Mouse (Mus musculus) liver, embryonic 13.5 days (tissue): ENCODE results near the gene Mgrn1. TPM values are rescaled to one million over a fixed set of nuclear protein-coding genes. Genes with fewer than 3 reads are reported as not detected.

ENCODE experiments used
- polyA plus RNA-seq: library from polyadenylated mRNA; unstranded; fragments of >200 nt; fragmentation: Nextera tagmentation; extraction: Ambion mirVana; gene quantifications from 2 replicates; pipeline ENCODE4 v1.2.1, GENCODE M21; 2015

The Mgrn1 gene
- polyA plus RNA-seq, 1 experiment from 2014 or later, result 22.6 TPM

Other genes starting within 250 kb of the Mgrn1 start
- gene Vasn, start 246.3 kb upstream of the Mgrn1 start, polyA plus RNA-seq, result 2.9 TPM in 2 replicates
- gene Dnaja3, start 246.3 kb upstream of the Mgrn1 start, polyA plus RNA-seq, result 51.8 and 62.5 TPM in 2 replicates
- gene Coro7, start 206.5 kb upstream of the Mgrn1 start, polyA plus RNA-seq, result 7.0 and 9.9 TPM in 2 replicates
- 48.0 and 48.2 TPM in 2 replicates for gene Nmral1, start 166.9 kb upstream of the Mgrn1 start, polyA plus RNA-seq
- 38.9 and 40.1 TPM in 2 replicates for gene Hmox2, start 159.9 kb upstream of the Mgrn1 start, polyA plus RNA-seq
- gene Cdip1, start 96.0 kb upstream of the Mgrn1 start, polyA plus RNA-seq, result 16.7 and 17.9 TPM in 2 replicates
- not detected in 2 replicates for gene 4930562C15Rik, start 50.8 kb upstream of the Mgrn1 start, polyA plus RNA-seq
- 12.3 and 13.3 TPM in 2 replicates for gene Ubald1, start 5.9 kb upstream of the Mgrn1 start, polyA plus RNA-seq
- gene Nudt16l1, start 52.5 kb downstream of the Mgrn1 start, polyA plus RNA-seq, result 53.6 and 55.1 TPM in 2 replicates
- gene Anks3, start 78.0 kb downstream of the Mgrn1 start, polyA plus RNA-seq, result 12.1 and 13.9 TPM in 2 replicates
- not detected in 2 replicates for gene Sept12, start 111.6 kb downstream of the Mgrn1 start, polyA plus RNA-seq
- 4.6 and 6.3 TPM in 2 replicates for gene Smim22, start 121.0 kb downstream of the Mgrn1 start, polyA plus RNA-seq
- 42.6 and 45.7 TPM in 2 replicates for gene Rogdi, start 127.3 kb downstream of the Mgrn1 start, polyA plus RNA-seq
- gene Glyr1, start 163.6 kb downstream of the Mgrn1 start, polyA plus RNA-seq, result 44.6 and 53.8 TPM in 2 replicates
- 8.6 and 8.9 TPM in 2 replicates for gene Ubn1, start 163.8 kb downstream of the Mgrn1 start, polyA plus RNA-seq
- gene Ppl, start 246.2 kb downstream of the Mgrn1 start, polyA plus RNA-seq, result 0.14 and 0.24 TPM in 2 replicates